In the genomic region with DNA sequence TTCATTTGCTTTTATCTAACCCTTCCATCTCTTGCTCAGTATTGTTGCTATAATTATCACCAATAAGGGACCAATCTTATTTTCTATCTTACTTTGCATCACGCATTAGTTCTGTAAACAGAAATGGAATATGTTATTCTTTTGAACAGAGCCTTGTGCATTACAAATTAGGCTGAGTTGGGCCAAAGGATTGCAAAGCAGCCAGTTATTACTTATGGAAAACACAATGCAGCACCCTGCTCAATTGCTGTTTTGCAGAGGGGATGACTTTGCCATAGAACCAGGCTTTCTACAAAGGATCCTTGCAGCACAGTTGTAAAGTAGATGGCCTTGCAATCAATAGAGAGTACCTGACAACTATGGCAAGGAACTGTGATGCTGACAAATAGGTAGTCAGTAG, we compare ENCODE assay signal across 25 mouse cellular contexts.
"Had no signal": no experiment of that assay in that cellular context is flagged by ENCODE, and none has a peak within 500 bp of the region (broad histone marks: within the 10 kb centered on the region; RNA-seq: fewer than 3 reads in every experiment).

No protein-coding gene starts in this region.

- H3K4me1 ChIP-seq: hindbrain, embryonic 10.5 days; hindbrain, embryonic 12.5 days; intestine, embryonic 15.5 days; limb, embryonic 13.5 days; limb, embryonic 15.5 days; liver, embryonic 12.5 days had no signal

- H3K27me3 ChIP-seq: hindbrain, embryonic 12.5 days; intestine, embryonic 15.5 days; limb, embryonic 13.5 days; limb, embryonic 15.5 days; liver, embryonic 12.5 days had no signal

- H3K27ac ChIP-seq: heart, adult 2 months; hindbrain, embryonic 10.5 days; hindbrain, embryonic 12.5 days; hindbrain, embryonic 14.5 days; intestine, embryonic 15.5 days; limb, embryonic 13.5 days; limb, embryonic 15.5 days; liver, embryonic 12.5 days; liver, embryonic 14.5 days had no signal

- H3K36me3 ChIP-seq: hindbrain, embryonic 10.5 days; hindbrain, embryonic 12.5 days; intestine, embryonic 15.5 days; limb, embryonic 13.5 days; limb, embryonic 15.5 days; liver, embryonic 12.5 days had no signal

- ATAC-seq: hindbrain, embryonic 16.5 days; inflammation-experienced regulatory T-cells, adult 6 months; intestine, embryonic 15.5 days; intestine, postnatal 0 days; liver, embryonic 12.5 days had no signal

- DNase-seq: gastrocnemius, postnatal 14 days; gastrocnemius, postnatal 36 days; heart, adult 11 months; heart, adult 2 months; heart, postnatal 10 days; heart, postnatal 4 days; kidney, adult 18-20 months; kidney, adult 8-10 months; kidney, postnatal 10 days; kidney, postnatal 25 days; layer of hippocampus, adult 9-11 months; layer of hippocampus, postnatal 36 days; left cerebral cortex, postnatal 4 days had no signal

- H3K4me2 ChIP-seq: heart, embryonic 11.5 days; hindbrain, embryonic 12.5 days; hindbrain, embryonic 14.5 days; intestine, embryonic 15.5 days; limb, embryonic 13.5 days; limb, embryonic 15.5 days; liver, embryonic 12.5 days had no signal

- H3K9ac ChIP-seq: hindbrain, embryonic 12.5 days; hindbrain, embryonic 14.5 days; intestine, embryonic 15.5 days; limb, embryonic 13.5 days; limb, embryonic 15.5 days; liver, embryonic 12.5 days; liver, embryonic 14.5 days had no signal

- H3K4me3 ChIP-seq: heart, adult 2 months; hindbrain, embryonic 10.5 days; hindbrain, embryonic 12.5 days; intestine, embryonic 15.5 days; limb, embryonic 13.5 days; limb, embryonic 15.5 days; liver, embryonic 12.5 days had no signal

- H3K9me3 ChIP-seq: hindbrain, embryonic 10.5 days; hindbrain, embryonic 12.5 days; intestine, embryonic 15.5 days; limb, embryonic 13.5 days; limb, embryonic 15.5 days; liver, embryonic 12.5 days had no signal
